Mouse (Mus musculus): Measurements from ENCODE around the gene Fignl2.

Gene Fignl2

DNA sequence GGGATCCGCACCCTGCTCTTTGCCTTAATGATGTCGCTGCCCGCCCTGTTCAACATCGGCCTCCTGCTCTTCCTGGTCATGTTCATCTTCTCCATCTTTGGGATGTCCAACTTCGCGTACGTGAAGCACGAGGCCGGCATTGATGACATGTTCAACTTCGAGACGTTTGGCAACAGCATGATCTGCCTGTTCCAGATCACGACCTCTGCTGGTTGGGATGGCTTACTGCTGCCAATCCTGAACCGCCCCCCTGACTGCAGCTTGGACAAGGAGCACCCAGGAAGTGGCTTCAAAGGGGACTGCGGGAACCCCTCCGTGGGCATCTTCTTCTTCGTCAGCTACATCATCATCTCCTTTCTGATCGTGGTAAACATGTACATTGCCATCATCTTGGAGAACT, 38.7 kb downstream of the Fignl2 start:
- intact Hi-C loops (cut with DNase I) = no loop called here

- intact Hi-C loops (cut with DNase I) = no loop called here
Observed at GRCm38 (mm10) chr15:101028960-101029359, 49.4 kb downstream of the Fignl2 start.

DNA sequence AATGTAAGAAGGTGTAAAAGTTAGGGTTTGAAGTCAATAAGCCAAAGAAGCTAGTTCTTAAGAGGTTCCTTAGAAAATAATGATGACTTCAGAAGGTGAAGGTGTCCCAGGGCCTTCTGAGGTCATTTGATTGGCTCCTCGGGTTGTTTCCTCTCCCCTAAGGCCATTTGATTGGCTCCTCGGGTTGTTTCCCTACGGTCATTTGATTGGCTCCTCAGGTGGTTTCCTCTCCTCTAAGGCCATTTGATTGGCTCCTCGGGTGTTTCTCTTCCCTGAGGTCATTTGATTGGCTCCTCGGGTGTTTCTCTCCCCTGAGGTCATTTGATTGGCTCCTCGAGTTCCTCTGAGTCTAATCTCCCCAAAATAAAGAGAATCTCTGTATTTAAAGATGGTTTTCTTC, 67.0 kb downstream of the Fignl2 start:
- intact Hi-C loops (cut with DNase I) = no loop called here

GRCm38 (mm10) chr15:101008386-101009010, 69.9 kb downstream of the Fignl2 start:
- intact Hi-C loops (cut with DNase I) = no loop called here

DNA sequence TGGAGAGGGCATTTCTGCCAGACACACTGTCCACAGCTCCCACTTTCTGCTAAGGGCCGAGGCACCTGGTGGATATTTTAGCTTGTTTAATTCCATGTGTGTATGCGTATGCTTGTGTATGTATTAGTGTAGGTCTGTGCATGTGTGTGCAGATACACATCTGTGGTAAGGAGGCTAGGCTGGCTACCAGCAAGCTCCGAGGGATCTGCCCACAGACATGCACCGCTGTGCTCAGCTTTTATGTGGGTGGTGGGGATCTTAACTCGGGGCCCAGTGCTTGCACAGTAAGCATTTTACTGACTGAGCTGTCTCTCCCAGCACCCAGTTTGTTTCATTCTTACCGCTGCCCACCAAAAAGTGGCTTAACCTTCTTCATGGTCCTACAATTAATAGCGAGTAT, 71.1 kb downstream of the Fignl2 start:
- intact Hi-C loops (cut with DNase I) = no loop called here

DNA sequence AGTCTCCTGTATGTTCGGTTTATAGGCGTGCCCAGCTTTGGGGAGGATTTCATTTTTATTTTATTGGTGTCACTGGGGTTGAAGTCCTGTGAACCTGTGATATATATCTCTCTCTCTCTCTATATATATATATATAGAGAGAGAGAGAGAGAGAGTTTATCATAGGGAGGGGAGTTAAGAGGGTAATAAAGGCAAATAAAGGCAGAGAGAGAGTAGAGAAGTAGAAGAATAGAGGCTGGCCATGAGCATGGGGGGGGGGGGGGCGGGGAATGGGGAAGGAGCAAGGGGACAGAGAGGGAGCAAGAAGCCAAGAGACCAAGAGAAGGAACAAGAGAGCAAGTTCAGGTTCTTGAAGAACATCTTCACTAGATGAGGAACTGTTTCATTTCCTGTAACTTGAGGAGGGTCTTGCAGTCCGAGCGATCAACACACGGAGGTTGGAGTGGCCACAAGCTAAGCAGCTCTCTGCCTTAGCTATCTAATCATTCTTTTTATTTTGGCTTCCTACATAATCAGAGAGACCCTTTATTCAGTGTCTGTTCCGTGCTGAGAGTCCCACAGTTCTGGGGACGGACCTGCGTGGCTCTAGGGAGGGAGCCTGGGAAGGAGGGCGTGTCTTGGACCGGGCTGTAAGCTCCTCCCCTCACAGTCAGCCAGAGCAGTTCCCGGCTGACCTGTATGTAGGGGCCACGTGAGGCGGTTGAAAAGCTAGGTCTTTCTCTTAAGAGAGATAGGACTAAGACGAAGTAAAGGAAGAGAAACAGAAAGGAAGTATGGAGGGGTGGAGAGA, 71.9 kb downstream of the Fignl2 start:
- intact Hi-C loops (cut with DNase I) = no loop called here

- intact Hi-C loops (cut with DNase I) = no loop called here
Observed at GRCm38 (mm10) chr15:101005717-101006116, 72.7 kb downstream of the Fignl2 start.

GRCm38 (mm10) chr15:101004538-101004937, 73.8 kb downstream of the Fignl2 start:
- intact Hi-C loops (cut with DNase I) = no loop called here

DNA sequence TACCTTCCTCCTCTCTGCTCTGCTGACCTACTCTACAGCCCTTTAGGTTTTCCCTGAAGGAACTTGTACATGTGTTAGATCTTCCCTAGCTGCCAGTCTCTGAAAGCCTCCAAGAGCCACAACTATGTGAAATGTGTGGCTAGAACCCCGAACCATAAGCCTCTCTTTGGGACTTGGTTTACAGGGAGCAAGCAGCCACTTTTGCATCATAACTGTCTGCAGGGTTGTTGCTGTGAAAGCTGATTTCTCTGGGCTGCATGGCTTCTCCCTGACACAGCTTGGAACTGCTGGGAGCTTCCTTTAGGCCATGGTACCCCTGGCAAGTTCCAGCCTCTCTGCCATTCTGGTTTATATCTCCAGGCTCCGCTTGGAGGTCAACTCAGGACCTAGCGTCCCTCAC, 75.9 kb downstream of the Fignl2 start:
- intact Hi-C loops (cut with DNase I) = no loop called here

GRCm38 (mm10) chr15:101001685-101002084, 76.7 kb downstream of the Fignl2 start:
- intact Hi-C loops (cut with DNase I) = no loop called here
